Mouse (Mus musculus) right cerebral cortex, postnatal 4 days (tissue): ENCODE measurements around the gene Btbd35f15.
"Not testable (repeated sequence)": the region's sequence is repeated elsewhere in the genome, so short reads cannot be mapped to it uniquely, and the experiment has no call there.

Source experiments
- DNase-seq: peaks from one replicate; pipeline ENCODE4 v3.0.0-alpha.2; 2022

Btbd35f15 gene

DNA sequence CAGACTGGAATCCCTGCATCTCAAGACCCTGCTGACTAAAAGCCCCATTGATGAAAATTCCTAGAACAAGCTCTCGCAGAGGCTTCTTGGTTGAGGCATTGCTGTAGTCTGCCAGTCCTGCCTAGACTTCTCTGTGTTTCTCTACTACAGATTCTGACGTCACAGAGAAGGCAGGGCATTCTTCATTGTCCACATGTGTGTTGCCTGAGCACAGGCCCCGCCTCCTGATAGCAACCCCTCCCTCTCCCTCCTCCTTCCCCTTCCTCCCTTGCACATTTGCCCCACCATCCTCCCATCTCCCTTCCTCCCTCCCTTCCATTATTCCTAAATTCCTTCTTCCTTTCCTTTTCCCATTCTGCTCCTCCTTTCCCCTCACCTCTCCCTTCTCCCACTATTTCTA lies at the start of gene Btbd35f15:
Gene Btbd35f15, minus strand, starts transcription at position 101 of the 400 bp plus-strand sequence.
- not testable (repeated sequence) for DNase-seq
